Mouse (Mus musculus) hindlimb bud, embryonic 11.5 days (tissue): ENCODE measurements around the gene Uhrf1.

Experiments
- DNase-seq: peaks from one replicate; pipeline ENCODE4 v3.0.0-alpha.2; 2012; ENCODE audit warnings: low read depth, low spot score; ENCODE audit errors: extremely low spot score

Uhrf1 gene

DNA sequence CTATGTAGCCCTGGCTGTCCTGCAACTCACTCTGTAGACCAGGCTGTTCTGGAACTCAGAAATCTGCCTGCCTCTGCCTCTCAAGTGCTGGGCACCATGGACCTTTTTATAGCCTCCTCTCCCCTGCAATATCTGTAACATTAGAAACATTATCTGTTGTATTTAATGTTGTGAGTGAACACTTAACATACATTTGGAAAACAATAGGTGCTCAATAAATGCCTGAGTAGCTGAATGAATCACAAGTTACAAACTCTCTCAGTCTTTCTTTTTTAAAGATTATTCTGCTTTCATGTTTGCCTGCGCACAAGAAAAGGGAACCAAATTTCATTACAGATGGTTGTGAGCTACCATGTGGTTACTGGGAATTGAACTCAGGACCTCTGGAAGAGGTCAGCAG lies 4.9 kb upstream of the Uhrf1 start:
- DNase-seq, result no peak

GRCm38 (mm10) chr17:56300186-56300585 lies 2.9 kb upstream of the Uhrf1 start, which contains the start of gene Arrdc5:
TSS of gene Arrdc5 (minus strand) at chr17:56300286.
- no peak for DNase-seq

GRCm38 (mm10) chr17:56302363-56302996 lies 641 bp upstream of the Uhrf1 start:
- no peak for DNase-seq

DNA sequence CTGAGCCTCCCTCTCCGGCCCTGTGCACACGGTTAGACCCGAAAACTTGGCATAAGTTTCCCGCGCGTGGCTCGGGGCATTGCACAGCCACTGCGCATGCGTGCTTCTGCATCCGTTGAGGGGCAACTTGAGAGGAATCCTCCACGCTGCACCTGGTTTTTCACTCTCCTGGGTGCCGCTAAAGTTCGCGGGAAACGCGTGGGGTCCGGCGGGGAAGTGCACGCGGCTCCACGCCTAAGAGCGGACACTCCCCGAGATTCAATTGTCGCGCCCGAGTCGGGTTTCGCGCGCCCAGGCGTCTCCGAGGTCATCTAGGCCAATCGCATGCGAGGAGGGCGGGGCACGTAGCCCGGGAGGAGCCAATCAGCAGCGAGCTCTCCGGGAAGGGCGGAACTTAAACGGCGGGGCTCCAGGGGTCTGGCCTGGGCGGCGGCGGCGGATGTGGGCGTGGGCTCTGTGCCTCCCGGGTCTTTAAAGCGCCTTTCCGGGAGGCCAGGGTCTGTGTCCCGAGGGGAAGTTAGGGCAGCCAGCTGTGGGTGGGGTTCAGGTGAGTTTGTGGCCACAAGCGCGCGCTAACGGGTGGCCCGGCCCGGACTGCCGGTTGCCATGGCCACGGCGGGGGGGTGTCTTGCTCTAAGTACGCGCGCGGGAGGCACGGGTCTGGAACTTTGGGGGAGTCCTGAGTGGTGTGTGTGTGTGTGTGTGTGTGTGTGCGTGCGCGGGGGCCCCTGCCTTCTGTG lies 896 bp downstream of the Uhrf1 start:
- DNase-seq, result peak; percentile 81

GRCm38 (mm10) chr17:56304718-56305117 lies 1.6 kb downstream of the Uhrf1 start:
- DNase-seq, result no peak

GRCm38 (mm10) chr17:56305156-56305555 lies 2.0 kb downstream of the Uhrf1 start:
- no peak for DNase-seq

DNA sequence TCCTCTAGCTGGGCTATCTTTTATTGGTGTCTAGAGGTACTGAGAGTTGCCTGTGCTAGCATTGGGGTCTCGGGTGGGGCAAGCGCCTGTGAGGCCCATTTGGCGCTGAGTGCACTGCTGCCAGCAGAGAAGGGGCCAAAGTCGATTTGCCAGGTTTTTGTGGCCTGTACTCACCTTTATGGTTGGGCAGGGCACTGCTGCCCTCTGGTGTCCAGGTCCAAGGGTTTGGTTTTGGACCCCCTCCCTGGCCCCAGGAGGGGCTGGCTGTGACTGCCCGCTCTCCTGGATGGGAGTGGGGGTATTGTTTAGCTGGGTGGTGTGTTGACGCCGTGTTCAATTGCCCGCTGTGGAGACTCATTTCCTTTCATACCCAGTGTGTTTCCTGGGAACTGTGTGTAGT lies 2.7 kb downstream of the Uhrf1 start:
- no peak for DNase-seq

- no peak for DNase-seq
These were observed 5.0 kb downstream of the Uhrf1 start for GRCm38 (mm10) chr17:56308088-56308487.

DNA sequence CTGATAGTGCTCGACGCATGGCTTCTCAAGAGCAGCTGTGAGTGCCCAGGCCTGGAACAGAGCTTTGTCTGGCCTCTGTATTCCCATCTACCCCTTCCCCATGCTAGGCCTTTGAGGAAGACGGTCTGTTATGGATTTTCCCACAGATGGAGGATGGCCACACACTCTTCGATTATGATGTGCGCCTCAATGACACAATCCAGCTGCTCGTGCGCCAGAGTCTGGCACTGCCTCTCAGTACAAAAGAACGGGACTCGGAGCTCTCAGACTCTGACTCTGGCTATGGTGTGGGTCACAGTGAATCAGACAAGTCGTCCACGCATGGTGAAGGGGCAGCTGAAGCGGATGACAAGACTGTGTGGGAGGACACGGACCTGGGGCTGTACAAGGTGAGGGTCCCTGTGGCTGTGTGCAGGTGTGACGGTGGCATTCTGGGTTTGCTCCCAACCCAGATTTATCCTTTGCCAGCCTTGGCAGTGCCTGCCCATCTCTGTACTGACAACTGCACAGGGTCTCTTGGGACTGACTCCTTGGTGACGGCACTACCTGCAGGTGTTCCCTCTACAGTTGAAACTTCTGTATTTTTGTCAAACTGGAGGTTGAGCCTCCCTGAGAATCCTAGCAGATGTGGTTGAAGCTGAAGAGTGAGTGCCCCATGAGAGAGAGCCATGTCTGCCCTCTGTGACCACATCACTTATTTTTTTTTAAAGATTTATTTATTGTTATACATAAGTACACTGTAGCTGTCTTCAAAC lies 6.2 kb downstream of the Uhrf1 start:
- no peak for DNase-seq

- no peak for DNase-seq
These were observed 21.3 kb downstream of the Uhrf1 start for GRCm38 (mm10) chr17:56324419-56324818.

DNA sequence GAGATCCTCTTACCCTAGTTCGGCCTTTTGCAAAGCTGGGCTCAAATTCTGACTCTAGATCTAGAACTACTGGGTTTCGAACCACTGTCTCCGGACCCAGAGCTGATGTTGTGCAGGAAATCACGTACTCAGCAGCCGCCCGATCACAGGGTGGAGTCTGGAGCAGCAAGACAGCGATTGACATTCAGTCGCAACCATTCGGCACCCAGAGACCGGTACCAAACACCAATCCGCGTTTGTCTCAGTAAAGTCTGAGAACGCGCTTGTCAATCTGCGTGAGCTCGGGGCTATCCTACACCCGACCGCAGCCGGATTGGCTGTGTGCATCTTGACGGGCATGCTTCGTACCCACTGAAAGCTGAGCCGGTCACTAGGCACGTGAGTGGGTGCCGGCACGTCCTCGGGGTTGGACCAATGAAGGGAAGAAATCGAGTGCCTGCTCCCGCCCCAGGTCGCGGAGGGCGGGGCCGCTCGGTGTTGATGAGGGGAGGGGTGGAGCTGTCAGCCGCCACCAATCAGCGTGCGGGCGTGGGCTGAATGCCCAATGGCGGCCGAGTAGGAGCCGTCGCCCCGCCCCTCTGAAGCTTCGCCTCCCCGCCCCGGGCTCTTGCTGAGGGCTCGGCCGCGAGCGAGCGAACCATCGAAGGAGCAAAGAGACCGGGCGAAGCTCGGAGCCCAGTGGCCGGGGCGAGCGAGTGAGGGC lies 22.5 kb downstream of the Uhrf1 start, which contains the start of gene Kdm4b:
TSS of gene Kdm4b (plus strand) at position 613 of the 703 bp plus-strand sequence.
- peak; percentile 85 for DNase-seq

- DNase-seq, result no peak
These were observed 23.3 kb downstream of the Uhrf1 start for GRCm38 (mm10) chr17:56326153-56327147.

DNA sequence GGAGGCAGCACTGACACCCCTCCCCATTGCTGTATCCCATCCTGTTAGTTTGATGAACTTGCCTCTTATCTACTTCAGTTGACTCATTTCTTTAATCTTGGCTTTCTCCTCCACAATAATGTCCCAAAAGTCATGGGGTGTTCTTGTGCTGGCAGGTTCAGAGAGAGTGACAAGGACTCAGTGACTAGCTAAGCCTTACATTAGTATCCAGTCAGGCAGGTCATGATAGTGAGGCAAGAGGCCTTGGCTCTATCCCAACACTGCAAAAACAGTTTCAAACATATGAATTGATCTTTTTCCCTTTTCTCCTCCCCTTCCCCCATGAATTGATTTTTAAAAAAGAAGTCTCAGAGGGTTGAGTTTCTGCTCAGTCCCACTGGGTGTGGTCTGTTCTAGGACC lies 26.1 kb downstream of the Uhrf1 start:
- DNase-seq, result no peak

DNA sequence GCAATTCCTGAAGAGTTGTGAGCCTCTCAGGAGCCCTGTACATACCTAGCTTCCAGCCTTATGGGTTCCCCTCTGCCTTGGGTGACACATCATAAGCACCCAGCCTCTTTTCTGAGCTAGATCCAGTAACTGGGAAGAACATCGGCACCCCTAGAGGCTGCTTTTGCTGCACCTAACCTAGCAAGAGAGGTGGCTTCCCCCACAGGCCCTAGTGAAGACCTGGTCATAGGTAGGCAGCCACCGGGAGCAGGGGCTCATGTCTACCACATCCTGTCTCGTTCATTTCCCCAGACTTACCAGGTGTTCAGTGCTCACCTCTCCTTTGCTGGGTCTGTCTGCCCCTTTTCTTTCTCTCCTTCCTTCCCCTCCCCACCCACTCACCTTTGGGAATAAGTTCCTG lies 27.2 kb downstream of the Uhrf1 start:
- DNase-seq, result no peak

DNA sequence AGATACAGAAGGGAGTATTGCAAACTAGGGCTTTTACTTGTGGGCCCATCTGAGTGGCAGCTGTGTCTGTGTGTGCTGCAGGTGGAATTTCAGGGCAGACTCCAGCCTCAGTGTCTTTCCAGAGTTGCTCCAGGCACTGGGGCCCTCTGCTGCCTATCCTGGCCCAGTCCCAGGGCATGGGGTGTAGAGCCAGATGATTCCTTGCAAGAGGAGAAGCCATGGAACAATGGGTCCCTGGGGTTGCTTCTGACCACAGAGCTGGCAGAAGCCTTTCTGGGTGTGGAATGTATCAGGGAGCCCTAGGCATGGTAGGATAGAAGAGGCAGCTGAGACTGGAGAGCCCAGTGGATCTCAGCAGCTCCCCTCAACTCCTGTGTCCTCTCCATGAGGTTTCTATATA lies 28.1 kb downstream of the Uhrf1 start:
- no peak for DNase-seq

GRCm38 (mm10) chr17:56332987-56333386 lies 29.9 kb downstream of the Uhrf1 start:
- DNase-seq, result no peak

- DNase-seq, result no peak
These were observed 34.1 kb downstream of the Uhrf1 start for GRCm38 (mm10) chr17:56337190-56337589.

- no peak for DNase-seq
These were observed 34.7 kb downstream of the Uhrf1 start for GRCm38 (mm10) chr17:56337791-56338190.

- no peak for DNase-seq
These were observed 35.8 kb downstream of the Uhrf1 start for GRCm38 (mm10) chr17:56338909-56339308.

GRCm38 (mm10) chr17:56340717-56341116 lies 37.6 kb downstream of the Uhrf1 start:
- DNase-seq, result no peak
